Mouse (Mus musculus) MEL (cell line): ENCODE measurements around the gene Cald1. TPM values are rescaled to one million over a fixed set of nuclear protein-coding genes. Genes with fewer than 3 reads are reported as not detected.

Experiments
- DNase-seq: peaks from one replicate; pipeline ENCODE4 v3.0.0; 2011; ENCODE audit warnings: low read depth, low spot score
- H3K27ac ChIP-seq: 2 replicates; pipeline ENCODE4 v1.5.1; 2012; ENCODE audit warnings: low read depth, mild to moderate bottlenecking, control low read depth, low read length, moderate library complexity; ENCODE audit not compliant: control insufficient read depth
- H3K27me3 ChIP-seq, 2 experiments: fragments of 150-350 bp in 1 of 2; sonication (generic) in 1 of 2; 2 replicates each; pipeline ENCODE4 v1.6.1; 2012; ENCODE audit warnings: low read length in 2 of 2, mild to moderate bottlenecking in 2 of 2, improper control_type of control experiment in 1 of 2, moderate library complexity in 1 of 2; ENCODE audit not compliant: insufficient read depth in 2 of 2, control insufficient read depth in 1 of 2
- H3K36me3 ChIP-seq, 2 experiments: 2 replicates each; pipeline ENCODE4 v1.6.1; 2012 to 2014; ENCODE audit warnings: low read length in 2 of 2, improper control_type of control experiment in 1 of 2, inconsistent platforms in 1 of 2, mild to moderate bottlenecking in 1 of 2; ENCODE audit not compliant: insufficient read depth in 2 of 2, control insufficient read depth in 1 of 2
- H3K4me1 ChIP-seq, 2 experiments: fragments of 150-350 bp in 1 of 2; sonication (generic) in 1 of 2; 2 replicates each; pipeline ENCODE4 v1.6.1; 2012; ENCODE audit warnings: low read length in 2 of 2, improper control_type of control experiment in 1 of 2, mild to moderate bottlenecking in 1 of 2; ENCODE audit not compliant: insufficient read depth in 2 of 2, control insufficient read depth in 1 of 2
- H3K4me3 ChIP-seq, 2 experiments: fragments of 150-350 bp in 1 of 2; sonication (generic) in 1 of 2; 2 replicates each; pipeline ENCODE4 v1.5.1; 2012; ENCODE audit warnings: low read depth in 2 of 2, low read length in 2 of 2, mild to moderate bottlenecking in 2 of 2, moderate library complexity in 2 of 2, control low read depth in 1 of 2, improper control_type of control experiment in 1 of 2; ENCODE audit not compliant: control insufficient read depth in 1 of 2, insufficient read depth in 1 of 2
- H3K79me2 ChIP-seq: 2 replicates; pipeline ENCODE4 v1.6.1; 2012; ENCODE audit warnings: mild to moderate bottlenecking, low read length, moderate library complexity; ENCODE audit not compliant: control insufficient read depth, poor library complexity, insufficient read depth
- H3K9ac ChIP-seq: 2 replicates; pipeline ENCODE4 v1.6.1; 2012; ENCODE audit warnings: low read depth, mild to moderate bottlenecking, control low read depth, low read length, moderate library complexity; ENCODE audit not compliant: control insufficient read depth, poor library complexity, severe bottlenecking
- H3K9me3 ChIP-seq: fragments of 150-350 bp; sonication (generic); replicated peaks from 2 replicates; pipeline ENCODE4 v1.6.1; 2012; ENCODE audit warnings: mild to moderate bottlenecking, low read length, improper control_type of control experiment, moderate library complexity; ENCODE audit not compliant: insufficient read depth
- BHLHE40 ChIP-seq: IDR thresholded peaks from 2 replicates; pipeline ENCODE4 v1.6.1; 2012; ENCODE audit warnings: low read depth, mild to moderate bottlenecking, inconsistent platforms, low read length, improper control_type of control experiment, borderline replicate concordance
- CHD2 ChIP-seq: IDR thresholded peaks from 2 replicates; pipeline ENCODE4 v1.6.1; 2011; ENCODE audit warnings: low read length, improper control_type of control experiment
- E2F4 ChIP-seq: IDR thresholded peaks from 2 replicates; pipeline ENCODE4 v1.6.1; 2011; ENCODE audit warnings: low read depth, low read length, improper control_type of control experiment, borderline replicate concordance
- EP300 ChIP-seq, 2 experiments: IDR thresholded peaks; 2 replicates each; pipeline ENCODE4 v1.6.1; 2011; ENCODE audit warnings: improper control_type of control experiment in 2 of 2, low read length in 2 of 2, low read depth in 1 of 2, mild to moderate bottlenecking in 1 of 2
- KAT2A ChIP-seq: conservative IDR thresholded peaks from 2 replicates; pipeline ENCODE4 v1.6.1; 2012; ENCODE audit warnings: low read depth, low read length, improper control_type of control experiment, inconsistent platforms
- MAX ChIP-seq: IDR thresholded peaks from 2 replicates; pipeline ENCODE4 v1.6.1; 2011; ENCODE audit warnings: low read length, improper control_type of control experiment
- MAZ ChIP-seq: IDR thresholded peaks from 2 replicates; pipeline ENCODE4 v1.6.1; 2012; ENCODE audit warnings: low read depth, mild to moderate bottlenecking, inconsistent platforms, low read length, improper control_type of control experiment
- MYB ChIP-seq: IDR thresholded peaks from 2 replicates; pipeline ENCODE4 v1.6.1; 2011; ENCODE audit warnings: mild to moderate bottlenecking, low read depth, low read length, improper control_type of control experiment
- POLR2A ChIP-seq, 2 experiments: IDR thresholded peaks; 2 replicates each; pipeline ENCODE4 v1.6.1; 2011 to 2012; ENCODE audit warnings: low read length in 2 of 2, mild to moderate bottlenecking in 2 of 2, control low read depth in 1 of 2, improper control_type of control experiment in 1 of 2, low read depth in 1 of 2, moderate library complexity in 1 of 2; ENCODE audit not compliant: control insufficient read depth in 1 of 2, insufficient read depth in 1 of 2, poor library complexity in 1 of 2
- POLR2AphosphoS2 ChIP-seq: IDR thresholded peaks from 2 replicates; pipeline ENCODE4 v1.6.1; 2011; ENCODE audit warnings: low read length, improper control_type of control experiment
- POLR2AphosphoS5 ChIP-seq: IDR thresholded peaks from 2 replicates; pipeline ENCODE4 v1.6.1; 2012; ENCODE audit warnings: low read depth, borderline replicate concordance, mild to moderate bottlenecking, inconsistent platforms, low read length, moderate library complexity, mixed read lengths
- RAD21 ChIP-seq: IDR thresholded peaks from 2 replicates; pipeline ENCODE4 v1.6.1; 2011; ENCODE audit warnings: mild to moderate bottlenecking, low read depth, low read length, improper control_type of control experiment
- RCOR1 ChIP-seq: IDR thresholded peaks from 2 replicates; pipeline ENCODE4 v1.6.1; 2012; ENCODE audit warnings: low read depth, mild to moderate bottlenecking, inconsistent platforms, low read length, improper control_type of control experiment
- SIN3A ChIP-seq: IDR thresholded peaks from 2 replicates; pipeline ENCODE4 v1.6.1; 2012; ENCODE audit warnings: low read length, improper control_type of control experiment, inconsistent platforms
- TBP ChIP-seq: IDR thresholded peaks from 2 replicates; pipeline ENCODE4 v1.8.0; 2011; ENCODE audit warnings: low read depth, low read length, improper control_type of control experiment
- TCF12 ChIP-seq: IDR thresholded peaks from 2 replicates; pipeline ENCODE4 v1.6.1; 2014; ENCODE audit warnings: low read depth, mild to moderate bottlenecking, inconsistent platforms, low read length, improper control_type of control experiment, moderate library complexity
- USF1 ChIP-seq: IDR thresholded peaks from 2 replicates; pipeline ENCODE4 v1.6.1; 2014; ENCODE audit warnings: low read depth, mild to moderate bottlenecking, inconsistent platforms, low read length, improper control_type of control experiment, moderate library complexity
- ZC3H11A ChIP-seq: IDR thresholded peaks from 2 replicates; pipeline ENCODE4 v1.6.1; 2012; ENCODE audit warnings: low read depth, mild to moderate bottlenecking, inconsistent platforms, low read length, improper control_type of control experiment
- ZMIZ1 ChIP-seq: IDR thresholded peaks from 2 replicates; pipeline ENCODE4 v1.6.1; 2012; ENCODE audit warnings: low read depth, mild to moderate bottlenecking, inconsistent platforms, low read length, improper control_type of control experiment, moderate library complexity
- ZNF384 ChIP-seq: IDR thresholded peaks from 2 replicates; pipeline ENCODE4 v1.6.1; 2012; ENCODE audit warnings: low read depth, mild to moderate bottlenecking, inconsistent platforms, low read length, improper control_type of control experiment
- polyA plus RNA-seq, 2 experiments: library from polyadenylated mRNA; stranded (reverse) in 1 of 2; unstranded in 1 of 2; fragments of >175 nt in 1 of 2; fragments of >200 nt in 1 of 2; gene quantifications; 2 replicates each; pipeline versions ENCODE4 v1.2.1 to v1.2.4; 2012; ENCODE audit warnings: low replicate concordance in 2 of 2, low read depth in 1 of 2; ENCODE audit not compliant: insufficient read length in 2 of 2, insufficient read depth in 1 of 2, missing spikeins in 1 of 2
- total RNA-seq: library from RNA; depleted of rRNA; stranded (reverse); fragments of 300-350 nt; gene quantifications from 2 replicates; pipeline ENCODE4 v1.2.3, GENCODE M21; 2012

Cald1 gene
- total and polyA plus RNA-seq, 3 experiments, result not detected

GRCm38 (mm10) chr6:34559521-34559920 is 38.8 kb upstream of the Cald1 start:
- Histone ChIP-seq H3K4me3 (no peak overlapping the region), H3K27me3 (peaks cover 2 to 5% of the 10 kb centered on the region in 2 experiments; a peak in 3 of 4 replicates), H3K36me3 (no peaks in the 10 kb centered on the region), H3K4me1 (no peaks in the 10 kb centered on the region), H3K79me2 (no peaks in the 10 kb centered on the region), H3K27ac (no peak overlapping the region), H3K9me3 (no peaks in the 10 kb centered on the region), H3K9ac (no peak overlapping the region)
- no peak for DNase-seq
- TF ChIP-seq RAD21, result no peak
- no peak for TF ChIP-seq POLR2AphosphoS5
- TF ChIP-seq USF1, result no peak
- no peak for TF ChIP-seq EP300 (IDR thresholded peaks at IDR 0.05; ENCODE audit: low read depth in 1 of 2, low read length in 2 of 2)
- no peak for TF ChIP-seq CHD2
- no peak for TF ChIP-seq KAT2A
- TF ChIP-seq TBP, result no peak
- TF ChIP-seq POLR2A (IDR thresholded peaks at IDR 0.05; ENCODE audit: control insufficient read depth in 1 of 2, insufficient read depth in 1 of 2, low read depth in 1 of 2, low read length in 2 of 2, poor library complexity in 1 of 2), result no peak
- TF ChIP-seq MAX, result no peak
- no peak for TF ChIP-seq TCF12
- no peak for TF ChIP-seq RCOR1

GRCm38 (mm10) chr6:34565176-34565880 is 33.0 kb upstream of the Cald1 start:
- no peaks in the 10 kb centered on the region for H3K79me2 ChIP-seq
- no peak for DNase-seq
- no peaks in the 10 kb centered on the region for H3K4me1 ChIP-seq
- no peaks in the 10 kb centered on the region for H3K9me3 ChIP-seq
- no peak for TF ChIP-seq SIN3A
- TF ChIP-seq E2F4, result no peak
- TF ChIP-seq EP300 (IDR thresholded peaks at IDR 0.05; ENCODE audit: low read depth in 1 of 2, low read length in 2 of 2), result no peak
- no peak for TF ChIP-seq ZMIZ1
- no peak for TF ChIP-seq ZNF384
- TF ChIP-seq MAX, result no peak
- TF ChIP-seq MYB, result no peak
- TF ChIP-seq POLR2AphosphoS2, result no peak
- TF ChIP-seq ZC3H11A, result no peak
- no peak for TF ChIP-seq CHD2
- TF ChIP-seq MAZ, result no peak
- no peak for TF ChIP-seq BHLHE40
- TF ChIP-seq RCOR1, result no peak
- H3K27ac ChIP-seq, result no peak overlapping the region
- H3K36me3 ChIP-seq, result no peaks in the 10 kb centered on the region
- no peak overlapping the region for H3K9ac ChIP-seq
- no peak overlapping the region for H3K4me3 ChIP-seq
- peaks cover 0 to 2% of the 10 kb centered on the region in 2 experiments; a peak in 3 of 4 replicates for H3K27me3 ChIP-seq
